Mouse (Mus musculus) layer of hippocampus, postnatal 14 days (tissue): ENCODE measurements around the gene Clasp1. TPM values are rescaled to one million over a fixed set of nuclear protein-coding genes. Genes with fewer than 3 reads are reported as not detected.

Experiments used
- DNase-seq, 2 experiments: peaks; one replicate each; pipeline ENCODE4 v3.0.0; 2021 to 2022; ENCODE audit warnings: low spot score in 2 of 2, mixed read lengths in 1 of 2
- long read RNA-seq, 2 experiments: library from polyadenylated mRNA; stranded (forward); transcript quantifications; one replicate each; pipeline ENCODE4 v2.0.0; 2021
- total RNA-seq, 2 experiments: library from RNA; stranded (reverse); gene quantifications; 2 replicates each; pipeline ENCODE4 v1.2.3; 2021

The Clasp1 gene
- total RNA-seq = 100 to 1,000 TPM; 129 to 133 TPM
- long read RNA-seq, experiment 1, full-length matches to known transcripts = 3 of 9 reads
- long read RNA-seq, experiment 1, partial matches to known transcripts = 2 of 9 reads
- long read RNA-seq, experiment 1, other reads (novel, unspliced or antisense) = 4 of 9 reads
- long read RNA-seq, experiment 2, full-length matches to known transcripts = 4 of 16 reads
- long read RNA-seq, experiment 2, partial matches to known transcripts = 6 of 16 reads
- long read RNA-seq, experiment 2, other reads (novel, unspliced or antisense) = 6 of 16 reads

DNA sequence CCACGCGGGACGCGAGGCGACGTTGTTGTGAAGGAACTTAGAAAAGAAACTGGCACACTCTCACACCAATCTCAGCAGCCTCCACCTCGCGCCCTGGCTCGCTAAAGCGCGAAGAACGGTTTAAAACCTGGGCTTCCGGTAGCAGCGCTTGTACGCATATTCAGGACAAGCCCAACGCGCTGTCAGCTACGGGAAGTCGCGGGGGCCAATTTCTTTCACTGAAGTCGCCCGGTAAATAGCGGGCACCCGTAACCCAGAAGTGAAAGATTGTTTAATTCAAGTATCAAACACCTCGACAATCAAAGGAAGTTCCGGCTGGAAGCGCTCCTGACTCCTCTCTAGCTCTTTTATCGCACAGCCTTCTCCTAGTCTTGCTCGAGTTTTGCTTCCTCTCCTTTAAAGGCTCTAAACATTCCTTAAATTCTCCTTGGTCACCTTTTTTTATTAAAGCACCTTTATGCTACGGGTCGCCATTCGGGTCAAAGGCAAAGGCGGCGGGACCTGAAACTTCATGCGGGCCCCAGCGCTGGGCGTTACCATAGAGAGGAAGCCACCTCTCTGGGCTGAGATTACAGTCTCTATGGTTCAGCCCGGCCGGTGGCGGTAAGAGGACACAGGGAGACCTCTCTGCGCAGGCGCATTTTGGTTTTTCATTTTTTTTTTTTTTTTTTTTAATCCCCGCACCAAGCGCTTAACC is at the start of gene Clasp1:
TSS of gene Clasp1 (plus strand) at position 302 of the 697 bp plus-strand sequence.
- peak; percentile 94 to 97 for DNase-seq

DNA sequence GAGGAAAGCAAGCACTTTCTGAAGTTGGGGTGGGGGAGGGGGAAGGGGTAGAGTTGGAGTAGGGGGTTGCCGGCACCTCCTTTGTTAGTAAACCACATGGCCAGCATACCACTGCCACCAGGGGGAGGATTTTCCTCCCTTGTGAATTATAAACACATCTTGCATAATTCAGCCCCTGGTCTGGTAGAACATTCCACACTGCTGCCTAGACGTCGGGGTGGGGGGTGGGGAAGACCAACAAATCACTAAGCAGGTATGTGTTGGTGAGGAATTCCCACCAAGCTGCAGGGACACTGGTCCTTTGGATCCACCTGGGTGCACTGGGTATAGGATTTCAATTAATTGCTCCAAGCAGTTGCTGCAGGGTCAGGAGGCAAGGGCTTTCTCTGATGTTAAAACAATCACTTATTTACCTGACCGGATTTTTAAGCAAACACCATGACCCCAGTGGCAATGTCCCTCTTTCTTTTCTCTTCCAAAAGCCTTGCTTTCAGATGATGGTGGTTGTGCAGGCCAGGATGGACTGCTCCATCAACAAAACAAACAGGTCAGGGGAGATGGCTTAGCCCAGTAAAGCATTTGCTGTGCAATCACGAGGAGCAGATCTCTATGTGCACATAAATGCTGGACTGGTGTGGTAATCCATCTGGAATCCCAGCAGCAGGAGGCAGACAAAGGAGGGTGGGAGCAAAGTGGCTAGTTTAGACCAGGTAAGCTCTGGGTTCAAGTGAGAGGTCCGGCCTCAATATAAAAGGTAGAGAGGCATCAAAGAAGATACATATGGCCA is 45.0 kb upstream of the Clasp1 start:
- no peak for DNase-seq

DNA sequence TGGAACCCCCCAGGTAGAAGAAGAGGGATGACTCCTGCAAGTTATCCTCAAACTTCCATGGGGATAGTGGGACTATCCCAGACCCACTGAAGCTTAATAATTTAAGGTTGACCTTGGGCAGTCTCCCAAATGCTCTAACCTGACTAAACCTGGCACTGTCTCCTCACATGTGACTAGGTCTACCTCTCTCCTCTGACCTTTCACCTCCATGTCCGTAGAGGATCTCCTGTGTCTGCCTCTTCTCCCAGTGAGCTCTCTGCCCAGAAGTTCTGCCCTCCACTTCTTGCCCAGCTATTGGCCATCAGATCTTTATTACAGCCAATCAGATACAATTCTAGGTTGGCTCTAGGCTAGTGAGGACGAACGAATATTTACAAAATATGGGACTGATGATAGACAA is 38.9 kb upstream of the Clasp1 start:
- no peak for DNase-seq

DNA sequence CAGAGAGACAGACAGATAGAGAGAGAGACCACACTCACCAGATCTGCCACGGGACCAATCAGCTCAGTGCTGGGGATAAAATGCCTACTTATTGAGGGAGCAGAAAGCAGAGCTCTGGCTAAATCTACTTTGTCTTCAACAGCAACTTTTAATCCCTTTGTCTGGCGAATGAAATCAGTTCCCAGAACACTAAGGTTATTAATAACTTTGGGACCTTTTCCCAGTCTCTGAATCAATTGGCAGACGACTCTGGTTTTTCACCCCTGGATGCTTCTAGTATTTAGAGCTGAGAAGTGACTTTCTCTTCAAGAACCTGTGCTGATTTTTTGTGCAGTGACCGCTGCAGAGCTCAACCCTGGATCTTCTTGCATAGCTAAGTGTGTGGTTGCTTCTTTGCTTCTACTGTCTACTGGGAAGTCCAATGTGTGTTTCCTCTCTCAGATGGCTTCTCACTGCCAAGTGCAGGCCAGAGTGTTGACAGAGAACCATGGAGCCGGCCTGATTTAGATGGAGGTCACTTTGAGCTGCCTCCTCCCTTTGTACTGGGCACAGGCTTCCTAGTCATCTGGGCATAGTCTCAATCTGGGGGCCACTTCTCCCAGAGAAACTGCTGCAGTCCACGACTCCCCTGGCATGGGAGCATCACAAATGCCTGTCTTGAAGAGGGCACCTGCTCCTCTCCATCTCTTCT is 29.6 kb upstream of the Clasp1 start:
- DNase-seq = peak in 1 of 2 experiments; percentile 16

DNA sequence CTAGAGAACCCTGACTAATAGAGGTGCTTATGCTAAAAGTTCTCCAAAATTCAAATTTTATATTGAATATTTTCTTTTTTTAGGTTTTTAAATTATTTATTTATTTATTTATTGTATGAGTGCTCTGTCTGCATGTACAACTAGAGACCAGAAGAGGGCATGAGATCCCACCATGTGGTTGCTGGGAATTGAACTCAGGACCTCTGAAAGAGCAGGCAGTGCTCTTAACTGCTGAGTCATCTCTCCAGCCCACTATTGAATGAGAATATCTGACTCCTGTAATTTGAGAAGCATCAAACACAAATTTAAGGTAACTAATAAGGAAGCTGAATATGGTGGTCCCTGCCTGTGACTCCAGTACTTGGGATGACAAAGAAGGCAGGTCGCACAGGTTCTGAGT is 20.9 kb upstream of the Clasp1 start:
- no peak for DNase-seq

DNA sequence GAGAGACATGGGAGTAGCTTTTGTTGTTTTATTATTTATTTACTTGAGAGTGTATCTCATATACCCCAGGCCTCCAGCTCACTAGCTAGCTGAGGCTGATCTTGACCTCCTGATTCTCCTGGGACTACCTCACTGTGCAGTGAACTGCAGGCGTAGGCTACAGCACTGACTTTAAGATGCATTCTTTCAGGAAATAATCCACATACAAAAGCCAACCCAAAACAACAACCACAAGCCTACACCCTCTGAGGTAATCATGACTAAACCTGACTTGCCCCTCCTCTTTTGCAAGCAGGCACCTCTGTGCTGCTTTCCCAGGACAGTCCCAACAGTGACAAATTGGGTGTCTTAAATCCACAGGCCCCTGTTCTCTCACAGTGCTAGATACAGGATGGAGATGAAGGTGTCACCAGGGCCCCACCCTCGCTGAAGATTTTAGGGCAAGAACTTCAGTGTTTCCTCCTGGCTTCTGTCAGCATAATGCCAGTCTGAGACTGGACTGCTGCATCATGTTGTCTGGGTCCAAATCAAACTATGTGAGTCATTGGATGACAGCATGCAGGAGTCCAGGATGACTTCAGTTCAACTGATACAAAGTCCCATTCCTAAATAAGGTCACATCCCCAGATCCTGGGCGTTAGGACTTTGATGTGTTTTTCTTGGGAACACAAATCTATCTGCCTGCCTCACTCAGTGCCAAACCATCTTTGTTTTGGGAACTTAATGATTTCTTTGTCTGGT is 20.0 kb upstream of the Clasp1 start:
- no peak for DNase-seq

DNA sequence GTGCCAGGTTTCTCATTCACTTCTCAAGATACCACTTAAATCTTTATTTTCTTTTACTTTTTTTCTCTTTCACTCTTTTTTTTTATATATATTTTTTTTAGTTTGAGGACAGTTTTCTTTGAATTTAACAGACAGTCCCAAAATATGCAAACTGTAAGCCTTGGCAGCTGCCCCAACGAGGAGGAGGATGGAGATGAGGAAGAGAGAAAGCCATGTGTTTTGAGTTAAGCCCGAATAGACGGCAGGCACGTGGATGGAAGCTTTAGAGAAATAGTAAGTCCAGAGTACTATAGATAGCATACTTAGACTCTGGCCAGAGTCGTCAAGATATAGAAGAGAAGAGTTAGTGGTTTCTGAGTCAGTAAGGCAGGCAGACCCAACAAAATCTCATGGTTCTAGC is 11.1 kb upstream of the Clasp1 start:
- no peak for DNase-seq

DNA sequence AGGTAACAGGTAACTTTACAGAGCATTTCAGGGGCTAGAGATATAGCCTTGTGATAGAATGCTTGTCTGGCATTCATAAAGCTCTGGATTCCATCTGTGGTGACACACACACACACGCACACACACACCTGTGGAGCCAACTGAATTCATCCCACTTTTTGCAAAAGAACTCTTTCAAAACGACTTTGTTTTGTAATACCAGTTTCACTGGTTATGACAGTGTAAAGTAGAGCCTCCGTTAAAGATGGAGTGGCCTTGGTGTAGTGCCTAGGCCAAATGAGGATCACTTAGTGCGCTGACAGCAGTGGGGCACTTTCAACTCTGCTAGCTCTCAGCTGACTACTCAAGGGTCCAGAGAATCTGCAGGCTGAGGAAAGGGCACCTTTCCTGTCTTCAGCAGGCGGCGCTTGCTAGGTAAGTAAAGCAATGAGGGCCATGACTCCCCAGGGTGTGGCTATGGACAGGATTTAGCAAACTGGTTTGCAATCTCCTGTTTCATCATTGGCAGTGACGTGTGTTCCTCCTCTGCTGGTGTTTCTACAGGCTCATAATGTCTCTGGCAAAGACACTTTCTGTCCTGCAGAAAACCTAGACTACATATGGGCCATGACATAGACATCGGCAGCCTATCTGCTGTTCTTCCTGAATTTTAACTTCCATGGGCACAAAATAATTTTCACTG is 8.6 kb upstream of the Clasp1 start:
- no peak for DNase-seq

DNA sequence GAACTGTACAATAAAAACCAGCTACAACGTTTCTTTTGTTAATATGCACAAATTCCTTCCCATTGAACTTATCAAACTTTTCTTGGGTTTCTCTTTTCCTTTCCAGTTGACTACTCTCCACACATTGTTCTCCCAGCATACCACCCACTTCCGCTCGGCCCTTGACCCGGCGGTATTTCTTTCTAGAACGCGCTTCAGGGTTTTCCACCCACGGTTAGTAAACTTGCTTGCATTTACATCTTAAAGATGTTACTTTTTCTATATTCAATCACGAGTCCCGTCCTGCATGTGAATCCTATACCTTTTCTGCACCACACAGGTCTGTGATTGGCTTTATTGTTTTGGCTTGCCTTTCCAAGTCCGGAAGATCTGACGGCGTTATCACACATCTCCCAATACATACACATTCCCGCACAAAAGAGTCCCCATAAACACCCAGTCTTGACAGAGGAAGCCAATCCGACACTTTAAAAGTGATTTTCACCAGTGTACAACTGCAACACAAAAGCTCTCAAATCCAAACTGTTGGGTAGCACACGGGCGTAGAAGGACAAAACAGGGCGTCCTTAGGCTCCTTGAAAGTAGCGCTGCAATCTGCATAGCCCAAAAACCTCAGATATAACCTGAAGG is 616 bp upstream of the Clasp1 start:
- peak in 1 of 2 experiments; percentile 57 for DNase-seq

DNA sequence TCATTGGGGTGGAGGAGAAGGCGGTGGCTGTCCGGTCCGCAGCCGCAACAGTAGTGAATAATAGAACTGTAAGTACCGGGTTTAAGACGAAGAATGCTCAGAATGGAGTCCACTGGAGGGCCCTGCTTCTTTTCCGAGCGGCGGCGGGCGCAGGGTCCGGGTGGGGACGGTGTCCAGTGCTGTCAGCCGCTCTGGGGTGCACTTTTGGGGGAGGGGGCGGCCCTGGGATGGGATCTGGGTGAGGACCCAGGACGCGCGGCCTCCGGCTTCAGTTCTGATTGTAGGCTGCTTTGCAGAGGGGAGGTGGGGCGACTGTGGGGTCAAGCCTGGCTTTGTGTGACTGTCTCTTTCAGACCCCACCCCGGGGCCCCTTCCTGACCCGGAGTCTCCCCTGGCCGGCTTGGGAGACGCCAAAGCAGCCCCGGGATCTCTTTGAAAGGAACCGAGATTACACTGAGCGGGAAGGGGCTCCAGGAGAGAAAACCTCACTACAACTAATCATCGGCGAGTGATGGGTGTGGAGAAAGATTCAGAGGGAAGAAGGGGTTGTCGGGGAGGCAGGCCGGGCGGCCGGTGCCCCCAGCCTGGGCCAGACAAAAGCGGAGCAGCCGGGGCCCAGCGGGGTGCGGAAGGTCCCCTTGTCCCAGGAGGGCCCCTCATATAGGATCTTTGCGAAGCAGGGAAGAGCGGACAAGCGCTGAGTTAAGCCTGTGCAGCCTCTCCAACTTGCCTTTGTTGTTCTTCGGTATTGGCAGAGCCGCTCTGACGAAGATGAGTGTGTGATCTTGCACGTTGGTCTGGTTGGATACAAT is 802 bp downstream of the Clasp1 start:
- DNase-seq = peak; percentile 47 to 55

DNA sequence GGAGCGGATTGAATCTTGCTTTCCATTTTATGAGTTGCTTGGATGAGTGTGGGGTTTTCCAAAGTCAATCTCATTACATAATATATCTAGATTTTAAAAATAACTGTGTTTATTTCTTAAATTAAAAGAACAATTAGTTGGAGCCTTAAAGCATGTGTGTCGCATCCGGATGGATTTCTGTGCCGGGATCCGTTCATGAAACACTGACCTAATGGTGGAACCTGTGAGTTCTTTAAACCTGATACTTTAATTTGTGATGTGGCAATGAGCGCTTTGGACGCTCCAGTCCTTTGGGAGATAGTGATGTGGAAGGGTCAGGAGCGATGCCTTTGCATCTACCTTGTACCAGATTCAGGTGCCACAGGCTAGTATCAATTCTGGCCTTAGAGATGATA is 1.4 kb downstream of the Clasp1 start:
- DNase-seq = no peak

DNA sequence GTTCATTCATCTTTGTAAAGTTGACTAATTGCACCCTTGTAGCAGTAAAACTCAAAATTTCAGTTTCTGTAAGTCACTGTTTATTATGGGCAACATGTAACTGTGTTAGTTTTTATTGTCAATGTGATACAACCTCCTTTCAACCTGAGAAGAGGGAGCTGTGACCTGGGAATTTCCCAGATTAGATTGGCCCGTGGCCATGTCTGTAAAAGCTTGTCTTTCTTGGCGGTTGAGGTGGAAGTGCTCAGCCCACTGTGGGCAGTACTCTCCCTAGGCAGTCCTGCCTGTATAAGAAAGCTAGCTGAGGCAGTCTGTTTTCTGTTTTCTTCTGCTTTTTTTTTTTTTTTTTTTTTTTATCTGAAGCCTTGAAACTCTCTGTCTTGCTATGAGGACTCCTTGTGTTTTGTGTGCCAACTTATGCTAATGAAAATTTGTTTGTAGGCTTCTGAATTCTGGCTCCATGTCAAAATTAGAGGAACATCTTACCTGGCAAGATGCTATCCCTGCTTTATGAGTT is 2.1 kb downstream of the Clasp1 start:
- DNase-seq = no peak

DNA sequence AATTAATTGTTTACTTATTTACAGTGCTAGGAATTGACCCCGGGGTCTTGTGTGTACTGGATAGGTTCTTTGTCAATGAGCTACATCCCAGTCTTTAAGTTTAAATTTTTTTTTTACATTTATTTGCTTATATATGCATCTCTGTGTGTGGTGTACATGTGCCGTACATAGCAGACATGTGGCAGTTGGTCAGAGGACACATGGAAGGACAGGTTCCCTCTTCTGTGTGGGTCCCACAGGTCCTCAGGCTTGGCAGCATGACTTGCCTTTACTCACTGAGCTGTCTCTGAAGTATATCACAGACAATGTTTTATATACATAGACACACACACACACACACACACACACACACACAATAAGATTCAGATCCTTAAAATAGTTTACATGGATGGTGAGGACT is 3.4 kb downstream of the Clasp1 start:
- DNase-seq = no peak

DNA sequence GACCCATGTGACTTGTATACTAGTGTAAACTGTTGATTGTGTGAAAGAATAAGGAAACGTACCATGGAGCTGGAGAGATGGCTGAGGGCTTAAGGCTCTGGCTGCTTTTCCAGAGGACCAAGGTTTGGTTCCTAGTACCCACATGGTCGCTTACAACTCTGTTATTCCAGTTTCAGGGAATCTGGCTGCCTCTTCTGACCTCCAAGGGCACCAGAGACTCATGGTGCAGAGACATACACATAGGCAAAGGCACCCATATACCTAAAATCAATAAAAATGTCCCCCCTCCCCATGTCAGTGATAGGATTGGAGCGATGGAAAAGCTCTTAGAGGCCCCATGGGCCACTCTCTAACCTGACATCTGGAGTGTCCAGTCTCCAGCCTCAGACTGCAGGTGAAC is 5.1 kb downstream of the Clasp1 start:
- DNase-seq = no peak

DNA sequence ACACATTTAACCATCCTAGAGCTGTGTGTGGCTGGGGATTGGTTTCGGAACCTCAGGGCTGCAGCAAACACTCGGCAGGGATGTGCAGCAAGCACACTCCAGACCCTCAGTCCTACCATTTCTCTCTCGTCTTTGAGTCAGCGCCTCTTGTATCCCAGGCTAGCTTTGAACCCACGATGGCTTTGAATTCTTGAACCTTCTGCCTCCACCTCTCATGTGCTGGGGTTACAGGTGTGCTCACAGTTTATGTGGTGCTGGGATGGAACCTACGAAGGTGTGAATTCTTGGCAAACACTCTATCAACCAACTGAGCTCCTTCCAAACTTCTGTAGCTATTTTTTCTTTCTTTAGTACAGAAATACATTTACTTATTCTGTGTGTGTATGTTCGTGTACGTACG is 9.0 kb downstream of the Clasp1 start:
- DNase-seq = no peak

DNA sequence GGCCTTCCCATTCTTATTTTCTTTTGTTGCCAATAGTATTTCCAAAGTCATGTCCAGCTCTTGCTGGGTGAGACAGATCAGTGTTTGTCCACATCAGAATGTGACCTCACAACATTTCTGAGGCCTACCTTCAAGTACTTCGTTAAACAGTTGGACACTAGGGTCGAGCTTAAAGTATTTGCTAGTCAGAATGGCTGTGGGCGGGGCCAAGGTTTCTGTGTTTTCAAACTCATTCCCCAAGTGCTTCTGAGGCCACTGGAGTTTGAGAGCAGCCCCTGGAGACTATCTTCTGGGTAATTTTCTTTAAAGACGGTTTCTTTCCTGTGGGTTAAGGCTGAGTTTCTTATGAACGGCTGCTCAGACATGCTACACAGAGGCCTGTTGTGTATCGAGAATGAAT is 9.7 kb downstream of the Clasp1 start:
- DNase-seq = no peak

DNA sequence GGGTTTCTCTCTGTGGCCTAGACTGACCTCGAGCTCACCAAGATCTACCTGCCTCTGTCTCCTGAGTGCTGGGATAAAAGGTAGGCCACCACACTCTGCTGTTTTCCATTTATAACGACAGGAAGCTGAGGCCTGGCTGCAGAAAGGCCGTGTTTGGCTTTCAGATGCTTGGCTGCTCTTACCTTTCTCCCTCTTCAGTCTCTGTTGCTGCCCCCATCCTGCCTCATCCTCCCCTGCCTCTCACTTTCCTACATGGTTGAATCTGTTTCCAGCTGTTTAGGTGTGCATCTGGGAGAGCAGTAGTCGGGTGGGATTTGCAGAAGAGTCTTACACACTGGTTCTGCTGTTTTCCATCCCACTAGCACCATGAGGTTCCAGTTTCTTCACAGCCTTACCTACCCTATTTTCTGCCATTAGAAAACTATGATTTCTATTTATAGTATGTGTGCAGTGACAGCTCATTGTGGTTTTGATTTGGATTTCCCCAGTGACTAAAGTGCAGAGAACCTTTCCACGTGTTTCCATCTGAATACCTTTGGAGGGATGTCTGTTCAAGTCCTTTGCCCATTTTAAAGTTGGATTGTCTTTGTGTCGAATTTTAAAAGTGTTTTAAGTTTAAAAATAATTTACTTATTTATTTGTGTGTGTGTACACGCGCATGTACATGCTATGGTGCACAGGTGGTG is 10.9 kb downstream of the Clasp1 start:
- DNase-seq = no peak

DNA sequence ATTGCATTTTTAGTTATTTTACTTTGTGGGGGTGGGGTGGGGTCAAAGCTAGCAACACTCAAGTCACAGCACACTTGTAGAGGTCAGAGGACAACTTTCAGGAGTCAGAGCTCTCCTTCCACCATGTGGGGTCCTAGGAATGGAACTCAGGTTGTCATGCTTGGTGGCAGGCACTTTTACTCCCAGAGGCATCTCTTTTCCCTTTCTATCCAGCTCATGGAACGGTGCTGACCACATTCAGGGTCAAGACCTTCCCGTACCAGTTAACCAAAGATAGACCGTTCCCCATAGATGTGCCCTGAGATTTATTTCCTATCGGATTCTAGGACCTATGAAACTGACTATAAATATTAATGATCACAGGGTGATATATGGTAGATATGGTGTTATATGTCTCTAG is 13.1 kb downstream of the Clasp1 start:
- no peak for DNase-seq
